Mouse (Mus musculus): ENCODE data around the gene Mtrf1.
"Not testable (repeated sequence)": the region's sequence is repeated elsewhere in the genome, so short reads cannot be mapped to it uniquely, and the experiment has no call there.

Mtrf1 gene

DNA sequence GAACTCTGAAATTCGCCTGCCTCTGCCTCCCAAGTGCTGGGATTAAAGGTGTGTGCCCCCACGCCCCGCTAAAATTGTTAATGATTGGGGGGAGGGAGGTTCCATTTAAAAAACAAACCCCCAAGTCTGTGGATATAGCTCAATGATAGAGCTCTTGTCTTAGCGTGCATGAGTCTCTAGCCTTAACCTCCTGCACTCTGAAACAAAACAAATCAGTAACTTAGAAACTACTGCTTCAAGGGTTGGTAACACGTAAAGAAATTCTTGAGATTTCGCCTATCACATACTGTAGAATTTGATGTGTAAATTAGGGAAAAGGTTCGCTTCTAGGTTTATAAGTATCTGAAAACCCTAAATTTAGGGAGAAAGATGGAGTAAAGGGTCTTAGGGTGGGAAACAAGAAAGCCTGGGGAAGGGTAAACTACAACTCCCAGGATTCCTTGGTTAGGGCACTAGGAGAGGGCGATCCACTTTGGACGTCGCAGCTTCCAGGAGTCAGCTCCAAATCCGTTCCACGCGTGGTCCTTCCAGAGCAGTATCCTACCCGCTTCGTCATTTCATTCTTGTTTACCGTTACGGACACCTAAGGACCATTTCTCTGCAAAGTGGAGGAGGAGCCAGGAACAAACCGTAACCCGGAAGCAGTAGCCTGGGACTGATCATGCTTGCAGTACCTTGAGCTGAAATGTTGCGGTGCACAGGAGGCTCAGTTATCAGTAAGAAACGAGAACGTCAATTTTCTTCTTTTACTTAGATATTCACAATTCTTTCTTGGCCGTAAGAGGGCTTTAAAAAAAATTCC is at the start of gene Mtrf1:
Gene Mtrf1 (plus strand): TSS at position 452 of the 802 bp plus-strand sequence.
- peak; percentile 62 for DNase-seq (ENCODE audit: extremely low read depth, insufficient read length, low spot score)

- no peak for DNase-seq (ENCODE audit: extremely low read depth, insufficient read length, low spot score)
Measured at GRCm38 (mm10) chr14:79358055-79358454, 39.5 kb upstream of the Mtrf1 start.

GRCm38 (mm10) chr14:79377041-79377440 is 20.5 kb upstream of the Mtrf1 start:
- DNase-seq (ENCODE audit: extremely low read depth, insufficient read length, low spot score): no peak

- DNase-seq (ENCODE audit: extremely low read depth, insufficient read length, low spot score): no peak
Measured at GRCm38 (mm10) chr14:79383120-79383519, 14.5 kb upstream of the Mtrf1 start.

DNA sequence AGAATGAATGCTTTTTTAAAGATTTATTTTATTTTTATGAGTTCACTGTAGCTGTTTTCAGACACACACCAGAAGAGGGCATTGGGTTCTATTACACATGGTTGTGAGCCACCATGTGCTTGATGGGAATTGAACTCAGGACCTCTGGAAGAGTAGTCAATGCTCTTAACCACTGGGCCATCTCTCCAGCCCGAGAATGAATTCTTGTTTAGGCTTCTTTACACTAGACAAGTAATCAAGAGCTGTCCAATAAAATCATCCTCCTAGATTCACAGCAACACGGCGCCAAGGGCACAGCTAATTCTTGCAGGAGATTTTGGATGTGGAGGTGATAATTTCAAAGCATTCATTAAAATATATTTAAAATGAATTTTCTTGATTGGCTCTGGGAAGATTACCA is 9.3 kb upstream of the Mtrf1 start:
- DNase-seq (ENCODE audit: extremely low read depth, insufficient read length, low spot score): no peak

DNA sequence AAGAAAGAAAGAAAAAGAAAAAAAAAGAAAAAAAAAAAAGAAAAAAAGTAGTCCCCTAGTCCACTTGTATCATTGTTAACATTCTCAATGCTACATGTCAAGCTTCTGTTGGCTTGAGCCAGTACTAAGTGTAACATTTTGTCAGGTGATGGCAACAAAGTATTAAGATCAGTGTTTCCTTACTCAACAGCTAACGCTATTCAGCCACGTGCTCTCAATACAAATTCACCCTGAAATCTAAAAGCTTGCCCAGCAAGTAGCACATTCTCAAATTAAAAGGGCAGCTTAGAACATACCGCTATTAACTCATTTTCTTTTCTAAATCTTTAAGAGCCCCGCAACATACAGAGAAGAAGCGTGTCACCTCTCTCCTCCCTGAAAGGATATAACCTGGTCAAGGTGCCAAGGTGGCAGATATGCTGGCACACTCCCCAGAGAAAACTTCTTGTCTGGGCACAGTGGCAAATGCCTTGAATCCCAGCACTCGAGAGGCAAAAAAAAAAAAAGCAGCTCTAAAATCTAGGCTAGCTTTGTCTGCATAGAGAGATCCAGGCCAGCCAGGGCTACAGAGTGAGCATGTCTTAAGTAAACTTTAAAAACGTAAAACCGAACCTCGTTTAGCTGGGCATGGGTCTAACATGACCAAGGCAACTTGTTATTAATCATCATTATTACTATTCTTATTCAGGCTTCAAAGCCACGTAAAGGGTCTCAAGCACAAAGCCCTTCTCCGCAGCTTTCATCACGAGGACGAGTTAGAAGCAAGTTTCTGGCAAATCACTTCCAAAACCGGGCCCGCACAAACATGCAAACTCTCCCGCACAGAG is 7.9 kb upstream of the Mtrf1 start:
- DNase-seq (ENCODE audit: extremely low read depth, insufficient read length, low spot score): no peak

- peak; percentile 90 for DNase-seq (ENCODE audit: extremely low read depth, insufficient read length, low spot score)
Measured at GRCm38 (mm10) chr14:79390265-79390926, 7.2 kb upstream of the Mtrf1 start, which contains the start of gene Naa16. Gene Naa16 (minus strand): TSS chr14:79390778.

GRCm38 (mm10) chr14:79393289-79393688 is 4.3 kb upstream of the Mtrf1 start:
- DNase-seq (ENCODE audit: extremely low read depth, insufficient read length, low spot score): no peak

GRCm38 (mm10) chr14:79394564-79394963 is 3.0 kb upstream of the Mtrf1 start:
- DNase-seq (ENCODE audit: extremely low read depth, insufficient read length, low spot score): peak; percentile 38

GRCm38 (mm10) chr14:79407641-79408040 is 10.1 kb downstream of the Mtrf1 start:
- DNase-seq (ENCODE audit: extremely low read depth, insufficient read length, low spot score): no peak

GRCm38 (mm10) chr14:79409278-79409830 is 11.8 kb downstream of the Mtrf1 start:
- DNase-seq (ENCODE audit: extremely low read depth, insufficient read length, low spot score): no peak

GRCm38 (mm10) chr14:79410662-79411061 is 13.1 kb downstream of the Mtrf1 start:
- no peak for DNase-seq (ENCODE audit: extremely low read depth, insufficient read length, low spot score)

GRCm38 (mm10) chr14:79413121-79413520 is 15.5 kb downstream of the Mtrf1 start:
- DNase-seq (ENCODE audit: extremely low read depth, insufficient read length, low spot score): no peak

DNA sequence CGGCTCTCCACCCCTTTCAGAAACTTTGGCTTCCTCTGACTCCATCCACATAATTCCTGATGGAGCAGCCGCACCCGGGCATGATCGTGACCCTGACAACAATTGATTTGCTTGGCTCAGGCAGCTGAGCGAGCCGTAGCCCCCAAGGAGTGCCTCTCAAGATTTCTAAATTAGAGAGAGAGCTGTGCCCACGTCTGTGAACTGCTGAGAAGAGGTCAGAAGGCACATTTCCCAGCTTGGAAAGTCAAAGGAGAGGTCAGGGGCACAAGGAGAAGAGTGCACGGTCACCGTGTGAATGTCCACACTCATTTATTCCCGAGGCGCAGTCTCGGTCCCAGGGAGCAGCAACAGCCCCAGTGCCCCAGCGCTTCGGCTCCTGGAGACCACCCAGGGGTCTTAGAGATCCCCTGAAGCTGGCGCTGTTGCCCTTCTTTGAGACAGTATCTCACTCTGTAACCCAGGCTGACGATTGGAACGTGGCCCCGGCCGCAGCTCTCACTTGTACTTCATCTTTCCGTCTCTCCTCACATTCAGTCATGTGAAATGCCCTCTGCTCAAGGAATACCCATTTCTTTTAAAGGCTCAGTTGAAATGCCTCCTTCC is 22.6 kb downstream of the Mtrf1 start:
- no peak for DNase-seq (ENCODE audit: extremely low read depth, insufficient read length, low spot score)

DNA sequence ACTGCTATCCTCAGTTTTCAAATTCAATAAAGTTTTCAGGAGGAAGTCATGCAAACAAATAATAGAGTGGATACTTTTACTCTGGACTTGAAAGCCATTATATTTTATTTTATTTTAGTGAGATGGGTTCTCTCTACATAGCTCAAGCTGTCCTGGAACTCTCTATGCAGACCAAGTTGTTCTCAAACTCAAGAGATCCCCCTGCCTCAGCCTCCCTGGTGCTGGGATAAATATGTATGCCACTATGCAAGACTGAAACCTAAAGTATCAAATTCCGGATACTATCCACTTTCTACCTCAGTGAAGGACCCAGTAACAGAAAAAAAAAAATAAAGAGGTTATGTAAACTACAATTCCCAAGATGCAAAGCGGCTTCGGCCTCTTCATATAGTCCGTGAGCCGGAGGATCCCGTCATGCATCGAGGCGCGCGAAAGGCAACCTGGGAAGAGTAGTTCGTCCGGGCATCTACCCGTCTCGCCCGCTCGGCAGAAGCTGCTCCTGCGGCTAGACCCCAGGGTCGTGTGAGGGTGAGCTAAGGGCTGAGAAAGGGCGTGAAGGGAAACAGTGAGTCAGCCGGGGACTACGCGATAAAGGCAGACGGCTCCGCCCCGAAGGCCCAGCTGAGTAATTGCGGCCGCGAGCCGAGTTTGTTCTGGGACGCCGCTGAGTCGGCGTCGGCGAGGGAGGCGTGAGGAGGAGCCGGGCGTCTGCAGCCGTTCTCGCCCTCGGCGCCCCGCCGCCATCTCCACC is 28.6 kb downstream of the Mtrf1 start, which contains the start of gene Kbtbd7:
Gene Kbtbd7 (plus strand): TSS at position 533 of the 751 bp plus-strand sequence.
- DNase-seq (ENCODE audit: extremely low read depth, insufficient read length, low spot score): peak; percentile 3

- DNase-seq (ENCODE audit: extremely low read depth, insufficient read length, low spot score): not testable (repeated sequence)
Measured at GRCm38 (mm10) chr14:79426730-79427365, 29.3 kb downstream of the Mtrf1 start.

DNA sequence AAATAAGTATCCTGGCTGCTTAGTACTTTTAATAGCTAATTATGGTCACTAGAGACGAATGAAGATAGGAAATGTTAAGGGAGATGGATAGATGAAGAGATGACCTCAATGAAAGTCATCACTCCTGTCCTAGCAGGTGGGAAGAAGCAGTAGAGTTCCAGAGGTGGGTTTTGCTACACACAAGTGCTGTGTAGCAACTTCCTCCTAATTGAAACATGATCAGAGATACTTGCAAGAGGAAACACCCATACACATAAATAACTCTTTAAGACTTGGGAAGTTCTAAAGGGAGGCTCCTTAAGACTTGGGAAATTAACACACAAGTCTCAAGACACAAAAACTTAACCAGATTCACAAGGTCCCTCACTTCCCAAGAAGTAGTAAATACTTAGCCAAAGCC is 36.5 kb downstream of the Mtrf1 start:
- DNase-seq (ENCODE audit: extremely low read depth, insufficient read length, low spot score): no peak

- DNase-seq (ENCODE audit: extremely low read depth, insufficient read length, low spot score): no peak
Measured at GRCm38 (mm10) chr14:79440655-79441054, 43.1 kb downstream of the Mtrf1 start.

DNA sequence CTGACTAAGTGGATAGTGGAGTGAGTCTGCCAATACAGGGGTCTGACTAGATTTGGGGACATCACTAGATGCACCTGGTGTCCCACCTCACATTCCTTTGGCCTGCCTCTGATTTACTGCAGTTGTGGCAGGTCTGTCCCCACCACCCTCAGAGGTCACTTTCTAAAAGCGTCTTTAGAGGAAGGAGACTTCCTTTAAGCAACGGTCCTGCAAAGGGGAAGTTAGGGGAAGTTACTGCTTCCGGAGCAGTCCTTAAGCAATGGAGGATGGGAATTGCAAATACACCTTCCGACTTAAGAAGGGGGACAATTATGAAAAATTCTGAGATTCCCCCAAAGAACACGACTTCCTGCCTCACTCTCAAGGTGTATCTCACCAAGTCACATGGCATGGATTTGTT is 43.9 kb downstream of the Mtrf1 start:
- no peak for DNase-seq (ENCODE audit: extremely low read depth, insufficient read length, low spot score)

All from 3134 (cell line).